Mouse (Mus musculus) limb, embryonic 11.5 days (tissue): Measurements from ENCODE around the gene Tenm1. TPM values are rescaled to one million over a fixed set of nuclear protein-coding genes. Genes with fewer than 3 reads are reported as not detected.

Experiments
- ATAC-seq: fragments of 200-750 bp; cut with Nextera tagmentation; 2 replicates; pipeline ENCODE4 v1.8.0; 2017; ENCODE audit warnings: low read depth; ENCODE audit not compliant: insufficient number of reproducible peaks, low FRiP score, low TSS enrichment
- DNase-seq: peaks from one replicate; pipeline ENCODE4 v3.0.0-alpha.2; 2015; ENCODE audit warnings: low spot score
- H3K27ac ChIP-seq: fragments of 300-500 bp; sonication (generic); replicated peaks from 2 replicates; pipeline ENCODE4 v1.5.1; 2014; ENCODE audit warnings: low read depth, mild to moderate bottlenecking, low read length
- H3K27me3 ChIP-seq: fragments of 300-500 bp; sonication (generic); 2 replicates; pipeline ENCODE4 v1.6.1; 2014; ENCODE audit warnings: mild to moderate bottlenecking, low read length, mixed read lengths; ENCODE audit not compliant: control insufficient read depth, insufficient read depth
- H3K36me3 ChIP-seq: fragments of 300-500 bp; sonication (generic); 2 replicates; pipeline ENCODE4 v1.6.1; 2014; ENCODE audit warnings: mild to moderate bottlenecking, low read length, moderate library complexity, mixed read lengths; ENCODE audit not compliant: control insufficient read depth, insufficient read depth
- H3K4me1 ChIP-seq: fragments of 300-500 bp; sonication (generic); 2 replicates; pipeline ENCODE4 v1.6.1; 2014; ENCODE audit warnings: low read length, mixed read lengths; ENCODE audit not compliant: control insufficient read depth, insufficient read depth
- H3K4me2 ChIP-seq: fragments of 300-500 bp; sonication (generic); 2 replicates; pipeline ENCODE4 v1.6.1; 2014; ENCODE audit warnings: low read depth, mild to moderate bottlenecking, moderate library complexity; ENCODE audit not compliant: severe bottlenecking
- H3K4me3 ChIP-seq: fragments of 300-500 bp; sonication (generic); 2 replicates; pipeline ENCODE4 v1.5.1; 2014; ENCODE audit warnings: low read depth, low read length
- H3K9ac ChIP-seq: fragments of 300-500 bp; sonication (generic); 2 replicates; pipeline ENCODE4 v1.6.1; 2014; ENCODE audit warnings: mild to moderate bottlenecking, low read length
- H3K9me3 ChIP-seq: fragments of 300-500 bp; sonication (generic); 2 replicates; pipeline ENCODE4 v1.6.1; 2016; ENCODE audit warnings: low read length; ENCODE audit not compliant: control insufficient read depth
- WGBS: fragments of 180-500 bp; shearing (Covaris S2); extraction: QIAGEN DNeasy Blood & Tissue Kit; methylation state at CpG from one replicate; pipeline ENCODE4 v1.1.7; 2014; 5-methylcytosine and 5-hydroxymethylcytosine counted together
- polyA plus RNA-seq: library from polyadenylated mRNA; unstranded; fragments of >200 nt; fragmentation: Nextera tagmentation; extraction: Ambion mirVana; gene quantifications from 2 replicates; pipeline ENCODE4 v1.2.1, GENCODE M21; 2014

Tenm1 gene
- polyA plus RNA-seq = 0.20 and 0.48 TPM in 2 replicates

- Histone ChIP-seq H3K9me3 (no peaks in the 10 kb centered on the region), H3K4me3 (peak within 1 kb of the TSS; percentile 23), H3K9ac (no peak within 1 kb of the TSS), H3K4me2 (peak within 1 kb of the TSS; percentile 48), H3K27me3 (peaks cover 11% of the 10 kb centered on the region; the same call in 1 of the 2 replicates), H3K36me3 (no peaks in the 10 kb centered on the region), H3K27ac (no peak within 1 kb of the TSS), H3K4me1 (no peaks in the 10 kb centered on the region)
- WGBS = 20% methylated on average over 22 of the region's 22 CpGs
- 0 out of 2 replicates have a peak, but pooled peaks have one; percentile 31 for ATAC-seq
- peak; percentile 45 for DNase-seq
Observed at GRCm38 (mm10) chrX:43428855-43429263, at the start of gene Tenm1. Tenm1 (minus strand) TSS chrX:43429126.

- Histone ChIP-seq H3K4me2 (no peak overlapping the region), H3K27me3 (no peaks in the 10 kb centered on the region), H3K27ac (no peak overlapping the region), H3K9ac (no peak overlapping the region), H3K36me3 (no peaks in the 10 kb centered on the region), H3K9me3 (no peaks in the 10 kb centered on the region), H3K4me3 (no peak overlapping the region), H3K4me1 (no peaks in the 10 kb centered on the region)
- DNase-seq (no peak), ATAC-seq (no peak)
Observed at GRCm38 (mm10) chrX:43467311-43467710, 38.4 kb upstream of the Tenm1 start.

GRCm38 (mm10) chrX:43430581-43430980 lies 1.7 kb upstream of the Tenm1 start:
- Histone ChIP-seq H3K36me3 (no peaks in the 10 kb centered on the region), H3K9ac (no peak overlapping the region), H3K4me2 (peak overlapping the region; percentile 48), H3K27me3 (peaks cover 11% of the 10 kb centered on the region; the same call in 1 of the 2 replicates), H3K27ac (no peak overlapping the region), H3K4me3 (peak overlapping the region; percentile 12; the same call in 1 of the 2 replicates), H3K4me1 (no peaks in the 10 kb centered on the region), H3K9me3 (no peaks in the 10 kb centered on the region)
- ATAC-seq (no peak), DNase-seq (peak; percentile 23)
- 19% methylated on average over 11 of the region's 11 CpGs for WGBS

- peak overlapping the region; percentile 48 for H3K4me2 ChIP-seq
- no peak overlapping the region for H3K27ac ChIP-seq
- peak; percentile 36 for DNase-seq
- H3K27me3 ChIP-seq = peaks cover 11% of the 10 kb centered on the region; the same call in 1 of the 2 replicates
- H3K9me3 ChIP-seq = no peaks in the 10 kb centered on the region
- no peak for ATAC-seq
- H3K36me3 ChIP-seq = no peaks in the 10 kb centered on the region
- no peaks in the 10 kb centered on the region for H3K4me1 ChIP-seq
- H3K4me3 ChIP-seq = peak overlapping the region; percentile 12; the same call in 1 of the 2 replicates
- no peak overlapping the region for H3K9ac ChIP-seq
- WGBS = 25% methylated on average over 25 of the region's 25 CpGs
Observed at GRCm38 (mm10) chrX:43429982-43430531, 1.1 kb upstream of the Tenm1 start.

GRCm38 (mm10) chrX:43429337-43429736 lies 411 bp upstream of the Tenm1 start:
- ATAC-seq = no peak
- 12% methylated on average over 12 of the region's 12 CpGs for WGBS
- Histone ChIP-seq H3K9me3 (no peaks in the 10 kb centered on the region), H3K27ac (no peak overlapping the region), H3K9ac (no peak overlapping the region), H3K36me3 (no peaks in the 10 kb centered on the region), H3K4me1 (no peaks in the 10 kb centered on the region), H3K4me2 (peak overlapping the region; percentile 36), H3K4me3 (peak overlapping the region; percentile 23; the same call in 1 of the 2 replicates), H3K27me3 (peaks cover 11% of the 10 kb centered on the region; the same call in 1 of the 2 replicates)
- peak; percentile 19 for DNase-seq

GRCm38 (mm10) chrX:43427961-43428365 lies 963 bp downstream of the Tenm1 start:
- peak; percentile 31 for DNase-seq

GRCm38 (mm10) chrX:43427111-43427510 lies 1.8 kb downstream of the Tenm1 start:
- WGBS = 23% methylated on average over 10 of the region's 10 CpGs
- ATAC-seq = no peak
- H3K27ac ChIP-seq = no peak overlapping the region
- no peak overlapping the region for H3K4me2 ChIP-seq
- no peak overlapping the region for H3K9ac ChIP-seq
- no peak overlapping the region for H3K4me3 ChIP-seq
- no peaks in the 10 kb centered on the region for H3K9me3 ChIP-seq
- no peaks in the 10 kb centered on the region for H3K4me1 ChIP-seq
- H3K36me3 ChIP-seq = no peaks in the 10 kb centered on the region
- peak; percentile 21 for DNase-seq
- H3K27me3 ChIP-seq = peaks cover 11% of the 10 kb centered on the region; the same call in 1 of the 2 replicates

More at GRCm38 (mm10) chrX:43427961-43428365, 963 bp downstream of the Tenm1 start:
- 14% methylated on average over 12 of the region's 12 CpGs for WGBS
- Histone ChIP-seq H3K4me2 (peak overlapping the region; percentile 36; the same call in 1 of the 2 replicates), H3K9me3 (no peaks in the 10 kb centered on the region), H3K9ac (no peak overlapping the region), H3K4me3 (peak overlapping the region; percentile 23), H3K27me3 (peaks cover 11% of the 10 kb centered on the region; the same call in 1 of the 2 replicates), H3K36me3 (no peaks in the 10 kb centered on the region), H3K27ac (no peak overlapping the region), H3K4me1 (no peaks in the 10 kb centered on the region)
- ATAC-seq = no peak

GRCm38 (mm10) chrX:43397957-43398356 lies 31.0 kb downstream of the Tenm1 start:
- no peak for DNase-seq
- no peaks in the 10 kb centered on the region for H3K4me1 ChIP-seq
- H3K9me3 ChIP-seq = no peaks in the 10 kb centered on the region
- H3K27ac ChIP-seq = no peak overlapping the region
- no peak overlapping the region for H3K4me3 ChIP-seq
- no peak for ATAC-seq
- no peaks in the 10 kb centered on the region for H3K27me3 ChIP-seq
- no peak overlapping the region for H3K4me2 ChIP-seq
- no peak overlapping the region for H3K9ac ChIP-seq
- no peaks in the 10 kb centered on the region for H3K36me3 ChIP-seq
- WGBS = 83% methylated on average over 3 of the region's 3 CpGs
